Mouse (Mus musculus) midbrain, embryonic 14.5 days (tissue): ENCODE measurements around the gene Cd4. TPM values are rescaled to one million over a fixed set of nuclear protein-coding genes. Genes with fewer than 3 reads are reported as not detected.

Experiments
- ATAC-seq: fragments of 200-750 bp; cut with Nextera tagmentation; 2 replicates; pipeline ENCODE4 v1.8.0; 2017; ENCODE audit warnings: moderate number of reproducible peaks, moderate library complexity; ENCODE audit not compliant: low FRiP score, low TSS enrichment
- DNase-seq: peaks from one replicate; pipeline ENCODE4 v3.0.0-alpha.2; 2015
- H3K27ac ChIP-seq: fragments of 300-500 bp; sonication (generic); replicated peaks from 2 replicates; pipeline ENCODE4 v1.5.1; 2014; ENCODE audit warnings: mild to moderate bottlenecking, low read depth, low read length, moderate library complexity
- H3K27me3 ChIP-seq: fragments of 300-500 bp; sonication (generic); 2 replicates; pipeline ENCODE4 v1.6.1; 2014; ENCODE audit warnings: low read length, control low read depth, mixed read lengths; ENCODE audit not compliant: control insufficient read depth, insufficient read depth
- H3K36me3 ChIP-seq: fragments of 300-500 bp; sonication (generic); 2 replicates; pipeline ENCODE4 v1.6.1; 2014; ENCODE audit warnings: low read length, control low read depth; ENCODE audit not compliant: control insufficient read depth, insufficient read depth
- H3K4me1 ChIP-seq: fragments of 300-500 bp; sonication (generic); 2 replicates; pipeline ENCODE4 v1.6.1; 2014; ENCODE audit warnings: mild to moderate bottlenecking, antibody characterized with exemption, low read length, control low read depth; ENCODE audit not compliant: control insufficient read depth, insufficient read depth
- H3K4me2 ChIP-seq: fragments of 300-500 bp; sonication (generic); 2 replicates; pipeline ENCODE4 v1.6.1; 2014; ENCODE audit warnings: mild to moderate bottlenecking, low read length, moderate library complexity
- H3K4me3 ChIP-seq: fragments of 300-500 bp; sonication (generic); replicated peaks from 2 replicates; pipeline ENCODE4 v1.5.1; 2014; ENCODE audit warnings: low read depth, low read length
- H3K9ac ChIP-seq: fragments of 300-500 bp; sonication (generic); replicated peaks from 2 replicates; pipeline ENCODE4 v1.6.1; 2014; ENCODE audit warnings: mild to moderate bottlenecking, low read length, moderate library complexity
- H3K9me3 ChIP-seq: fragments of 300-500 bp; sonication (generic); 2 replicates; pipeline ENCODE4 v1.6.1; 2016; ENCODE audit warnings: low read length, control low read depth, mixed read lengths; ENCODE audit not compliant: control insufficient read depth
- WGBS: fragments of 180-500 bp; shearing (Covaris S2); extraction: QIAGEN DNeasy Blood & Tissue Kit; methylation state at CpG from one replicate; pipeline ENCODE4 v1.1.7; 2014; 5-methylcytosine and 5-hydroxymethylcytosine counted together
- polyA plus RNA-seq: library from polyadenylated mRNA; unstranded; fragments of >200 nt; fragmentation: Nextera tagmentation; extraction: Ambion mirVana; gene quantifications from 2 replicates; pipeline ENCODE4 v1.2.1, GENCODE M21; 2014

The Cd4 gene
- 0.11 and 0.27 TPM in 2 replicates for polyA plus RNA-seq

GRCm38 (mm10) chr6:124887986-124888385, at the start of gene Cd4:
Gene Cd4 (minus strand): TSS chr6:124888221.
- H3K4me1 ChIP-seq: no peaks in the 10 kb centered on the region
- no peak for ATAC-seq
- 91% methylated on average over 9 of the region's 9 CpGs for WGBS
- no peak within 1 kb of the TSS for H3K4me3 ChIP-seq
- no peak within 1 kb of the TSS for H3K9ac ChIP-seq
- H3K27ac ChIP-seq: no peak within 1 kb of the TSS
- no peaks in the 10 kb centered on the region for H3K36me3 ChIP-seq
- H3K4me2 ChIP-seq: no peak within 1 kb of the TSS
- DNase-seq: no peak
- H3K27me3 ChIP-seq: no peaks in the 10 kb centered on the region
- H3K9me3 ChIP-seq: no peaks in the 10 kb centered on the region; the same call in 1 of the 2 replicates

GRCm38 (mm10) chr6:124937493-124937892, 49.5 kb upstream of the Cd4 start:
- H3K36me3 ChIP-seq: peaks cover 55% of the 10 kb centered on the region
- H3K27ac ChIP-seq: no peak overlapping the region
- WGBS: 83% methylated on average over 2 of the region's 2 CpGs
- H3K4me2 ChIP-seq: no peak overlapping the region
- H3K4me1 ChIP-seq: peaks cover 4% of the 10 kb centered on the region
- H3K4me3 ChIP-seq: no peak overlapping the region
- H3K27me3 ChIP-seq: no peaks in the 10 kb centered on the region
- H3K9me3 ChIP-seq: no peaks in the 10 kb centered on the region
- no peak for ATAC-seq
- DNase-seq: no peak
- H3K9ac ChIP-seq: no peak overlapping the region

GRCm38 (mm10) chr6:124936681-124937080, 48.7 kb upstream of the Cd4 start:
- no peak overlapping the region for H3K4me2 ChIP-seq
- peaks cover 10% of the 10 kb centered on the region for H3K4me1 ChIP-seq
- no peaks in the 10 kb centered on the region for H3K27me3 ChIP-seq
- H3K36me3 ChIP-seq: peaks cover 55% of the 10 kb centered on the region
- no peak overlapping the region for H3K9ac ChIP-seq
- no peak overlapping the region for H3K27ac ChIP-seq
- H3K4me3 ChIP-seq: no peak overlapping the region
- ATAC-seq (no peak), DNase-seq (no peak)
- H3K9me3 ChIP-seq: no peaks in the 10 kb centered on the region
- 88% methylated on average over 1 of the region's 1 CpGs for WGBS

- H3K4me1 ChIP-seq: peaks cover 16% of the 10 kb centered on the region
- no peak for DNase-seq
- 94% methylated on average over 7 of the region's 7 CpGs for WGBS
- H3K9ac ChIP-seq: no peak overlapping the region
- H3K27ac ChIP-seq: no peak overlapping the region
- H3K9me3 ChIP-seq: no peaks in the 10 kb centered on the region
- H3K4me3 ChIP-seq: no peak overlapping the region
- no peaks in the 10 kb centered on the region for H3K27me3 ChIP-seq
- no peak overlapping the region for H3K4me2 ChIP-seq
- ATAC-seq: no peak
- peaks cover 55% of the 10 kb centered on the region for H3K36me3 ChIP-seq
These were observed 46.6 kb upstream of the Cd4 start for GRCm38 (mm10) chr6:124934670-124935069.

GRCm38 (mm10) chr6:124933127-124933526, 45.1 kb upstream of the Cd4 start:
- Histone ChIP-seq H3K4me2 (peak overlapping the region; percentile 97; the same call in 1 of the 2 replicates), H3K4me3 (0 out of 2 replicates have a peak overlapping the region, but pooled peaks have one; percentile 9), H3K36me3 (peaks cover 48% of the 10 kb centered on the region)

GRCm38 (mm10) chr6:124932314-124932695, 44.3 kb upstream of the Cd4 start:
- no peak for ATAC-seq
- peak overlapping the region; percentile 96 for H3K4me3 ChIP-seq
- H3K36me3 ChIP-seq: peaks cover 41% of the 10 kb centered on the region
- peaks cover 16% of the 10 kb centered on the region for H3K4me1 ChIP-seq
- peak overlapping the region; percentile 97 for H3K4me2 ChIP-seq
- no peaks in the 10 kb centered on the region for H3K9me3 ChIP-seq
- peak overlapping the region; percentile 97; the same call in 1 of the 2 replicates for H3K27ac ChIP-seq
- peak overlapping the region; percentile 95 for H3K9ac ChIP-seq
- DNase-seq: no peak
- whole genome bisulfite sequencing: 45% methylated on average over 12 of the region's 12 CpGs
- no peaks in the 10 kb centered on the region for H3K27me3 ChIP-seq

More at GRCm38 (mm10) chr6:124933127-124933526, 45.1 kb upstream of the Cd4 start:
- H3K9me3 ChIP-seq: no peaks in the 10 kb centered on the region
- no peak overlapping the region for H3K9ac ChIP-seq
- H3K27ac ChIP-seq: no peak overlapping the region
- peaks cover 16% of the 10 kb centered on the region for H3K4me1 ChIP-seq
- DNase-seq (no peak), ATAC-seq (no peak)
- no peaks in the 10 kb centered on the region for H3K27me3 ChIP-seq
- WGBS: 90% methylated on average over 3 of the region's 3 CpGs

GRCm38 (mm10) chr6:124931525-124932313, 43.7 kb upstream of the Cd4 start:
- peak overlapping the region; percentile 95 for H3K9ac ChIP-seq
- H3K9me3 ChIP-seq: no peaks in the 10 kb centered on the region
- peak overlapping the region; percentile 97 for H3K4me2 ChIP-seq
- peaks cover 16% of the 10 kb centered on the region for H3K4me1 ChIP-seq
- DNase-seq (peak; percentile 68), ATAC-seq (peak; percentile 24)
- peaks cover 35% of the 10 kb centered on the region for H3K36me3 ChIP-seq
- H3K27me3 ChIP-seq: no peaks in the 10 kb centered on the region
- WGBS: 2% methylated on average over 48 of the region's 48 CpGs
- H3K4me3 ChIP-seq: peak overlapping the region; percentile 96
- peak overlapping the region; percentile 97 for H3K27ac ChIP-seq

- ATAC-seq: peak; percentile 92
- Histone ChIP-seq H3K4me1 (peaks cover 16% of the 10 kb centered on the region), H3K27ac (peak within 1 kb of the TSS; percentile 97), H3K4me2 (peak within 1 kb of the TSS; percentile 97), H3K4me3 (peak within 1 kb of the TSS; percentile 96), H3K27me3 (no peaks in the 10 kb centered on the region), H3K9me3 (no peaks in the 10 kb centered on the region), H3K36me3 (peaks cover 27% of the 10 kb centered on the region), H3K9ac (peak within 1 kb of the TSS; percentile 95)
- WGBS: 0% methylated on average over 59 of the region's 64 CpGs
- DNase-seq: peak; percentile 100
These were observed 42.9 kb upstream of the Cd4 start, which contains the start of gene Mlf2 for GRCm38 (mm10) chr6:124930754-124931524. Gene Mlf2 (plus strand): TSS chr6:124931386.
